Mouse (Mus musculus): ENCODE data around the gene Olfr707.
"Not testable (repeated sequence)": the region's sequence is repeated elsewhere in the genome, so short reads cannot be mapped to it uniquely, and the experiment has no call there.

Olfr707 gene

GRCm38 (mm10) chr7:106901141-106901540 is at the start of gene Olfr707:
TSS of gene Olfr707 (minus strand) at chr7:106901241.
- DNase-seq, result not testable (repeated sequence)

- DNase-seq, result no peak
These were observed 47.2 kb upstream of the Olfr707 start, which contains the start of gene Olfr710 for GRCm38 (mm10) chr7:106948212-106948611. TSS of gene Olfr710 (minus strand) at chr7:106948312.

- DNase-seq, result no peak
These were observed 31.1 kb upstream of the Olfr707 start, which contains the start of gene Olfr709-ps1 for GRCm38 (mm10) chr7:106932119-106932518. TSS of gene Olfr709-ps1 (minus strand) at chr7:106932219.

GRCm38 (mm10) chr7:106920961-106921360 is 19.9 kb upstream of the Olfr707 start:
- DNase-seq, result not testable (repeated sequence)

GRCm38 (mm10) chr7:106907676-106908075 is 6.6 kb upstream of the Olfr707 start, which contains the start of gene Olfr1532-ps1:
TSS of gene Olfr1532-ps1 (plus strand) at chr7:106908001.
- DNase-seq, result no peak

GRCm38 (mm10) chr7:106888062-106888461 is 13.0 kb downstream of the Olfr707 start, which contains the start of gene Olfr706:
TSS of gene Olfr706 (minus strand) at chr7:106888162.
- DNase-seq, result no peak

- no peak for DNase-seq
These were observed 24.2 kb downstream of the Olfr707 start, which contains the start of gene Olfr705 for GRCm38 (mm10) chr7:106876791-106877190. TSS of gene Olfr705 (minus strand) at chr7:106876891.

- DNase-seq, result no peak
These were observed 38.2 kb downstream of the Olfr707 start, which contains the start of gene Olfr704 for GRCm38 (mm10) chr7:106862885-106863284. TSS of gene Olfr704 (plus strand) at chr7:106863185.

GRCm38 (mm10) chr7:106843060-106843459 is 58.0 kb downstream of the Olfr707 start, which contains the start of gene Olfr703:
TSS of gene Olfr703 (plus strand) at chr7:106843360.
- no peak for DNase-seq

All from right cerebral cortex, postnatal 25 days (tissue).